Mouse (Mus musculus) CD8-positive naive resting alpha-beta T cell, adult 2 months (primary cell): ENCODE measurements around the gene Gk.
A peak's percentile ranks its signal among the peaks of the same experiment; 100 is the strongest.

ENCODE experiments used
- DNase-seq, 2 experiments: peaks; one replicate each; pipeline ENCODE4 v3.0.0; 2022; ENCODE audit warnings: low read depth in 2 of 2, low spot score in 2 of 2

Gk gene

DNA sequence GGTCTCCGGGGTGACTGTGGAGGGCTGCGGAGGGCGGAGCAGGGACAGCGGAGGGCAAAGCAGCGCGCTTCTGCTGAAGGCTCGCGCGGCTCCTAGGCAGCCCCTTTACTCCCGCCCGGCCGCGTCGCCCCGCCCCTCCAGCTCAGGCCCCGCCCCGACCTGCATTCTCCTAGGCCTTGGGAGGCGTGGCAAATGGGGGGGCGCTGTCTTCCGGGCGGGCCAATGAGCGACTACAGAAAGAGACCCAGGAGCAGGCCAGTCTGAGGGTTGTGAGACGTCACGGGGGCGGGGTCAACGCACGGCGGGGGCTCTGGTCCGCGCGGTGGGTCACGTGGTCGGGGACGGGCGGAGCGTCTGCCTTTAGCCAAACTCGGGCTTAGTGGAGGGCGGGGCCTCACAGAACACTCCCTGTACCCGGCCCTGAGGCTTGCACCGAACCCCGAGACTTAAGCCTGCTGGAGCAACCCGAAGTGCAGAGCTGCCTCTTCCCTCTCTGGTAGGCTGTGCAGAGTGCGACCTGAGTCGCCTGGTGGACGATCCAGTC, at the start of gene Gk:
Gk (minus strand) TSS at position 276 of the 544 bp plus-strand sequence.
- peak; percentile 92 to 93 for DNase-seq

DNA sequence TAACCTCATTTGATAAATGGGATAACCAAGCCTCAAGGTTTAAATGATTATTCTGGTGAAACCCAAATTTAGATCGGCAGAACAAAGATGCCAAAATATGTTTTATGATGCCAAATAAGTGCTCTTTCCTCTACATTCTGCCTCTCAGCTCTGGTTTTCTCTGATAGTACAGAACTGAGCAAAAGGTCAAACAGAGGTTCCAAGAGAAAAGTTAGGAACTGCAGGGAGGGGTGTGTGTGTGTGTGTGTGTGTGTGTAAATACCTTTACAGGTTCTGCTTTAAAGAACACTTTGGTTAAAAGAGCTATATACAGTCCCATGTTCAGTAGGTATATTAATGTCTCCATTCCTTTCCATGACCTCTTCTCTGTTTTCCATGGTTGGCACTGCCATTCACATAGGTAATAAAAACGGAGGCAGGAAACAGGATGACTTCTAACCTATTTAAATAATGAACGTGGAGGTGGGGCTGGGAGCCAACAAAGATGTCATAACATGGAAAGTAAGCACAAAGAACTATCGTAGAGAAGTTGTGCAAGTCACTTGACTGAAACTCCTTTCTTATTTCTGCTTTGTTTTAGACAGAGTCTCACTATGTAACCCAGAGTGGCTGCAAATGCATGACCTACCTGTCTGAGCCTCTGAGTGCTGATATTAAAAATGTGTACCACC, 28.2 kb upstream of the Gk start:
- no peak for DNase-seq

DNA sequence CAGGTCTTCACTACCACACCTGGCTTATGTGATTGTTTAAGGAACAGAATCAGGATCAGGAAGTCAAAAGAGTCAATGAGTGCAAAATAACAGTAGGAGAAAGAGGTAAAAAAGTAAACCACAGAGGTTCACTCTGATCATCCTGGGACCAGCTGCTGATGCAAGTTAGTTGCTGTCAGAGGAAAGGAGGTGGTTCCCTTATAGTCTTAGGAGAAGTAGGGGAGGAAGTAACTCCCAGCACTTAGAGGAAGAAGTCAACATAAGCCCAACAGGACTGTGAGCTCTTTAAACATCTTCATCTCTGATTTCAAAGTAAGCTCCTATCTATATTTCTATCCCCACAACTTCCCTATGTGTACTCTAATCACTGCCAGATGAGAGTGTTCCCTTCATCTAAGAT, 26.4 kb upstream of the Gk start:
- no peak for DNase-seq

- DNase-seq: no peak
These were observed 20.8 kb upstream of the Gk start for GRCm38 (mm10) chrX:85797449-85797848.

DNA sequence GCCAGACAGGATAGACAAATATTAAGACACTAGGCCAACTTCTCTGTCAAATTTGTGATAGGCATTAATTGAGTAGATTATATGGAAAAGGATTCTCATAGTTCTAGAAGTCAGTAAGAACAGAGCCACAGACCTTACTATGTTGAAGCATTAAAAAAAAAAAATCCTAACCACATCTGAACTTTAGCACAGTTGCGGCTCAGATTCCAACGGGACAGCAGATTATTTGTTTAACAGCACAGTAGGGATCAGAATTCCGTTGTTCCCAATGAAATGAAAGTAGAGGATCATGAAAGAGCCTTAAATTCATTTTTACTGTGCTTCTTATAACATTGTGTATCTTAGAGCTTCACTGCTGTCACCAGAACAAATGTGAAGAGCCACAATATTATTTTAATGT, 1.7 kb upstream of the Gk start:
- no peak for DNase-seq

DNA sequence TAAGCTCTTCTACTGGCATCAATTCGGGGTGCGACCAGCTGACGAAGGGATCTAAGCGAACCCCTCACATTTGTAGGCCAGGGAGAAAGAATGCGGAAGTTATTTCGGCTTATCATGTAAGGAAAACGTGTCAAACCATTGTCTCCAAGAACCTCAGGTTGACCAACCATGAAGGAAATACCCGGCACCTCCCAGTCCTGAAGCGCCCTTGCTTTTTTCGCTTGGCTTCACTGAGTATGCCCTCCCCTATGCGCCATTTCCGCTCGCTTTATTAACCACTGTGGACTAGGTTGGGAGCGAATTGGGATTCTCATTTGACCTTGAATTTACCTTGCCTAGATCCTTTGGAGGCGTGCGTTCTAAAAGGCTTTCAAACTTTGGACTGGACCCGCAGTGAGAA, 522 bp upstream of the Gk start:
- DNase-seq: no peak

DNA sequence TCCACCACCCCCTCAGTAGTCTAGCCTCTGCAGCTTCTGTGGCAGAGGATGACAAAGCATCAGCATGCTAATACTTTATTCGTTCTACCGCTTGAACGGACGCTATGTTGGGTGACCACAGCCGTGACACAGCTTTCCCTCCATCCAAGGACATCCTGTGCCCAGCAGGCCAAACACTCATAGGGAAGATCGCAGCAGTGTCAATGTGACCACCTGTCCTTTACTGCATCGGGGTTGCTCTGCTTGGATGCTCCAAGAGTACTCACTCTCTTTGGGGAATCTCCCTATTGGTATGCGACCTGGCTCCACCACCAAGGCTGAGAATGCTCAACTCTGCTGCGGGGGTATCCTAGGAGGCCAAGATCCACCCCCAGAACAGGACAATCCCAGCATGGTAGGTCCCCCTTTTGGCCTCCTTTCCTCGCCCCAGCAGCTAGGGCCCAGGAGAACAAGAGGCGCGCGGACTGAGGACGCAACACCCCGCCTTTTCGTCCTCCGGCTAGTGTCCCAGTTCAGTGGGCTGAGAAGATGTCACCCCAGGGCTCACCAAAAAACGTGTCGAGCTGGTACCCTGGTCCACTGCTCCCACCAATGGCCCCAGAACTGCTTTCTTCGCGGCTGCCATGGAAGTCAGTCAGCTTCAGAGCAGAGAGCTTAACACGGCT, 608 bp downstream of the Gk start:
- no peak for DNase-seq

GRCm38 (mm10) chrX:85771303-85771702, 5.3 kb downstream of the Gk start:
- DNase-seq: no peak

DNA sequence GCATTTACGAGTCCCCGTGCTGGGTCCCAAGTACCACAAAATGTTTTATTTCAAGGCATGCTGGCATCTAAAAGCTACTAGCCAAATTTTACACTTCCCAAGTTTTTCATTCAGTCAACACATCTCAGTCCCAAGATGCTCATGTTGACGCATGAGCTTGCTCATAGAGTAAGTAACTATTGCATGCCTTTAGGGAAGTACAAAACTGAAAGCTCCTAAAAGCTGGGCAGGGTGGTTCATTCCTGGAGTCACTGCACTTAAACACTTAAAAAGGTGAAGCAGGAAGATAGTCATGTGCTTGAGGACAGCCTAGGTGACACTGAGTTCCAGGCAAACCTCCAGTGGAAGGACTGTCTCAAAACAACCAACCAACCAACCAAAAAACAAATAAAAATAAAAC, 5.9 kb downstream of the Gk start:
- DNase-seq: no peak

GRCm38 (mm10) chrX:85768578-85768977, 8.0 kb downstream of the Gk start:
- DNase-seq: no peak

DNA sequence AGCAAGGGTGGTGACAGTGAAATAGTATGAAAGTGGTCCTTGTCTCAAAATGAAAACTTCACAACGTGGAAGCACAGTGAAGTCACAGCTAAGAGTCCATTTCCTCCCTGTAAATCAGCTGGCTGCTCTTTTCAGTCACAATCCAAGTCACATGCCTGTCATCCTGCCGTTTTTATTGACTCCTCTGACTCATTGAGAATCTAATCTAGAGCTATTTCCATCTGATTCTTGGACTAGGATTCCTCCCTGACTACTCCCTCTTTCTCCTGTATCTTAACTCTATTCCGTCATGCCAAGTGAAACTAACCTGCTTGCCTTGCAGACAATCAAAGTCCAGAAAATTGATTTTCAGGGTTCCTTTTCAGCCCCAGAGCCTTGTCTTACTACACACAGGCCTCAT, 20.6 kb downstream of the Gk start:
- no peak for DNase-seq

DNA sequence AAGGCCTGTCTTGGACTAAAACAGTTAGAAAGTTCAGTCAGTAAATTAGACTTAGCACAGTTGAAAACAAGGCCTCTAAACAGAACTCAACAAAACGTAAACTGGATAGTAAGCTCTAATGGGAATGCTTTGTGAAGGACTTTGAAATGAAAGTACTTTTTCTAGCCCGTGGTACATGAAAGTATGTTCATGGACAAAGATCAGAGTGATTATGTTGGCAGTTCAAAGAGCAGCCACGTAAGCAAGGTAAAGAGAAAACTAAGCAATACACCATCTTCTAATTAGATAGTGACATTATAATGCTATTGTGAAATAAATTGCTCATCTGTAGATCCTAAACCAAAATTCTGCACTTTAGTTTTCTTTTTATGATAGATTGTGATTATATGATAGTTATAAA, 32.8 kb downstream of the Gk start:
- DNase-seq: no peak

- no peak for DNase-seq
These were observed 43.4 kb downstream of the Gk start for GRCm38 (mm10) chrX:85733228-85733627.

DNA sequence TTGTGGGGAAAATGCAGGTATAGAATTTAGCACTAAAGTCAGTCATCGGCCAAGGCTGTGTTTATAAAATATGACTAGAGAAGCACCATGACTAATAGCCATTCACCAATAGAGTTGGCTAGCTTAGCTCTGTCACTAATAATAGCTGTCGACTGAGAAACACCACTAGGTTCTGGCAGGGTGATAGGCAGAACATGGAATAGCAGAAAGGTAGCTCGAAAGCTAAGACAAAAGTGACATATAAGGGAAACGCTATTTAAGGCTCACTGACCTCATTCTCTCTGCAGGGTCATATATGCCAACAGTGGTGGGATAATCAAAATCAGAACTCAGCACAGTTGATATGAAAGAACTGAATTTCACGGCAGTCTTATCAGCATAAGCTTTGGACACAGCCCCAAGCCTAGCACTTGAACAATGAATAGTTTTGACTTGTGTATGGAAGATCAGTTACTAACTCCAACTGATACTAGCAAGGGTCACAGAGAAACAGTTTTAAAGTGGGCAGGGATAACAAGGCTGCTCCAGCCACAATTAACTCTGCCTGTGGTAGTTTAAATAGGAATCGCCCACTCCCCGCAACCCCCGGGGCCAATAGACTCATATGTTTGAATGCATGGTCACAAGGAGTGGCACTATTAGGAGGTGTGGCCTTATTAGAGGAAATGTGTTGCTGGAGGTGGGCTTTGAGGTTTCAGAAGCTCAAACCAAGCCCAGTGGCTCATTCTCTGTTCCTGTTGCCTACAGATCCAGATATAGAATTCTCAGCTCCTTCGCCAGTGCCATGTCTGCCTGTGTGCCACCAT, 45.3 kb downstream of the Gk start:
- DNase-seq: no peak

GRCm38 (mm10) chrX:85721226-85721625, 55.4 kb downstream of the Gk start:
- peak in 1 of 2 experiments; percentile 33 for DNase-seq

DNA sequence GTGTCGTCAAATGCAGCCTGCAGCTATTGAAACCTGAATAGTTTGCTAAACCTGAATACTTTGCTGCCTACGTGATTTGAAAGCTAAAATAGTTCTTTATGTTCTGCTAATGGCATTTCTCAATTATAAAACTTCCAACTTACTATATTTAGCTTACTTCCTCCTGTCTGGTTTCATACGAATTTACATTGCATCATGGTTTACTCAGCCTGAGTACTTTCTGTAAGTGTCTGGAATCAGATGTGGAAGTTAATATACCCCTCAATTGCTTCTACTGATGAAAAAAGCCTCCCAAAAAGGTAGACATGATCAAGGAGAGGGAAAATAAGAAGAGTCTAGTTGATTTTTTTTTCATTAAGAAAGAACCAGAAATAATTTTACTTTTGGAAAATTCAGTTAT, 66.2 kb downstream of the Gk start:
- DNase-seq: no peak

GRCm38 (mm10) chrX:85705715-85706114, 70.9 kb downstream of the Gk start:
- DNase-seq: no peak

DNA sequence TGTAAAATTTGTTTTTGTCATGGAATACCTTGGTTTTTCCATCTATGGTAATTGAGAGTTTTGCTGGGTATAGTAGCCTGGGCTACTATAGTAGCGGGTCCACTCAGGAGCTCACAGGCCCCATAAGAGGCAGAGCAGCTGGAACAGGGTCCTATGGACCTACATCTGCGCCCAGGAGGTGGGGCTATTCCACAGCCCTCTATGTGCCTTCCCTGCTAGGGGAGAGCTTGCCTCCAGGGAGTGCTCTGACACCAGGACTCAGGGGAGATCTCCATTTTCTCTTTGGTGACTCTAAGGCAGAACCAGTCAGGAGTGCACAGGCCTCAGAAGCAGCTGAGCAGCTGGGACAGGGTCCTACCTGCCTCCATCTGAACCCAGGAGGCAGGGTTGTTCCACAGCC, 92.9 kb downstream of the Gk start:
- no peak for DNase-seq

DNA sequence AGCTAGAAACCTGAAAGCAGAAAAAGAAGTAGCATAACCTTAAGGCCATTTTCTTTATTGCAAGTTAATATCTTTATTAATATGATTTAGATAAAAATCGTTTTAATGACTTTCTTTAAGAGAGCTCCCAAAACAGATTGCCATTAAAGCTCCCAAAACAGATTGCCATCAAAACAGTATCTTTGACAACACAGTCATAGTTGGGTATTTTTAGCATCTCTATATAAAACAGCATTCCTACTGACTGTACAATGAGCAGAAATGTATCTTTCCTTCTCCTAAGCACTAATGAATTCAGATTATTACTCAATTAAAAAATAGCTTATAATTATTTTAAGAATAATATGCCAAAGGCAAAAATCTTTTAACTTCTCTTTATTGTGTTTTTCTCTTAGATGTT, 94.5 kb downstream of the Gk start:
- no peak for DNase-seq

DNA sequence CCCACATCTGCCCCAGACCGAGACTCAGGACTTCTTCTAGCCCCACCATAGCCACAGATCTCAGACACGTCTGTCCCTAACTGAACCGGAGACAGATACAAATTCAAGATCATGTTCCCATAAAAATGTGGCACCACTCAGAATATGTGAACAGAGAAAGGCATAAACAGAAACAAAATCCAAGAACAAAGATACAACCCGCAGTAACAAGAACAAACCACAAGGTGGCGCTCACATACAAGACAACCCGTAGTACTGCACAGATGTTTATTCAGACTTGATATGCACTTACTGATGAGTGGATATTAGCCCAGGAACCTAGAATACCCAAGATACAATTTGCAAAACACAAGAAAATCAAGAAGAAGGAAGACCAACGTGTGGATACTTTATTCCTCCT, 99.8 kb downstream of the Gk start:
- DNase-seq: peak; percentile 5 to 28
